Mouse (Mus musculus) heart, postnatal 4 days (tissue): ENCODE results near the gene Ocel1. TPM values are rescaled to one million over a fixed set of nuclear protein-coding genes. Genes with fewer than 3 reads are reported as not detected.
"Not testable (repeated sequence)": the region's sequence is repeated elsewhere in the genome, so short reads cannot be mapped to it uniquely, and the experiment has no call there.

Experiments used
- DNase-seq: peaks from one replicate; pipeline ENCODE4 v3.0.0; 2021
- total RNA-seq, 2 experiments: library from RNA; stranded (reverse); gene quantifications; 2 replicates each; pipeline ENCODE4 v1.2.3; 2021

Gene Ocel1
- total RNA-seq: 1 to 10 TPM; 7.9 to 9.9 TPM

DNA sequence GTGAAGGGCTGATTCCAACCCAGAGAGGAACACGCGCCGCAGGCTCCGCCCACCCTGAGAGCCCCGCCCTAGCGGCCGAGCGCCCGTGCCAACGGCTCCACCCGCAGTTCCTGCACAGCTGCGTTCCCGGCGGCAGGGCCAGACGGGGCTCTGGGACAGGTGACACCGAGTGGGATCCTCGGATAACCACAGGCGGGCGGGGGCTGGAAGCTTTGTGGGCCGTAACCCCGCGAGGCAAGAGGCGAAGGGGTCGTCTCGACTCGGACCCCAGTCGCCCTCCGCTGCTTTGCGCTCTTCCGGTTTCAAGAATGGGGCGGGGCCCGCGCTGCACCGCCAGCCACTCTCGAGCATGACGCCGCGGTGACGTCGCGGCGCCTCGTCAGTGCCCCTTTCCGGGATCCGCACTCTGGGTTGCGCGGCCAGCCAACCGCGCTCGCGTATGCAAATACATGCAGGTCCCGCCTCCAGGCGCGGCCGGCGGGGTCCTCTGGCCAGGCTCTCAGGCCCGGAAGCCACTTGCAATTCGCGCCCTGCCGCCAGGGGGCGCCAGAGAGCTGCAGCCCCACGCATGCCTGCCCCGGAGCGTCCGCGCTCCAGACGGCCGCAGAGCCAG, at the start of gene Ocel1:
Gene Ocel1, plus strand, starts transcription at position 63 of the 613 bp plus-strand sequence.
- peak; percentile 97 for DNase-seq

DNA sequence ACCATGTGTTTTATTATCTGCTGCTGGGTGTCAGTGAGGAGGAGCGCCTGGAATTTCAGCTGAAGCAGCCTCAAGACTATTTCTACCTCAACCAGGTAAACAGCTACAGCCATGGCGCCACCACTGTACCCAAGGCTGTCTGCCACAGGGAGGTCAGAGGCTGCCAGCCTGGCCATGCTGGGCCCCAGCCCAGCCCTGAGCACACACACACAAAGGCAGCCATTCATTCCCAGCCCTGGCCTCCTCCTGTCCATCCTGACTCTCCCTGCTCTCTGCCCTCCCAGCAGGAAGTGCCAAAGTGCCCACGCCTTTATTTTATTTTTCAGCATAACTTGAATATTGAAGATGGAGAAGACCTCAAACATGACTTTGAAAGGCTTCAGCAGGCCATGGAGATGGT, 48.2 kb upstream of the Ocel1 start:
- no peak for DNase-seq

DNA sequence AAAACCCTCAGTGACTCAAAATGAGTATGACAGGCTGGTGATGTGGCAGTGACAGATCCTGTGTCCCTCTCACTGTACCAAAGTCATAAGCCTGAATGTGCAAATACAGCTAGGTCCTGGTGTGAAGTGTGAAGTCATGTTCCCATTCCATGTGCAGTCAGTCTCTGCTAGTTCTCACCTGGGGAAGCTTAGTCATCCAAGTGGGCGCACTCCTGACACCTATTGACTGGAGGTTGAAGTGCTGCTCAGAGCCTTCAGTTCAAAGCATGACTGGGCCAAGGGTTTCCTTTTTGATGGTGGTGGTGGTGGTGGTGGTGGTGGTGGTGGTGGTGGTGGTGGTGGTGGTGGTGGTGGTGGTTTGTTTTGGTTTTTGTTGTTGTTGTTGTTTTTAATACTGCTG, 46.2 kb upstream of the Ocel1 start:
- DNase-seq: peak; percentile 60

DNA sequence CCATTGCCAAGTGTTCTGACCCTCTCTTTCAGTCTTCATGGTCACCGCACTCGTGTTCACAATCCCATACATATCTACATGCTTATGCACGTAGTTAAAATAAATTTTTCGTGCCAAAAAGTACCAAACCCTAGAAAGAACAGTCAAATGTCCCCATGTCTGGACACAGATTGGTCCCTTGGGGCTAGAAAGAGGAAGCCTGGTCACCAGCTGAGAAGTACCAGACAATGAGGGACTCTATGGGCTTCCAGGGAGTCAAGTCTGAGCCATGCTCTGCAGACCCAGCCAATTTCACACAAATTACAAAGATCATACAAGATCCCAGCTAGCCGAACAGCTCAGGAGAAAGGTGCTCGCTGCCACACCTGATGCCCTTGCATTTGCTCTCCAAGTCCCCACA, 33.3 kb upstream of the Ocel1 start:
- not testable (repeated sequence) for DNase-seq

DNA sequence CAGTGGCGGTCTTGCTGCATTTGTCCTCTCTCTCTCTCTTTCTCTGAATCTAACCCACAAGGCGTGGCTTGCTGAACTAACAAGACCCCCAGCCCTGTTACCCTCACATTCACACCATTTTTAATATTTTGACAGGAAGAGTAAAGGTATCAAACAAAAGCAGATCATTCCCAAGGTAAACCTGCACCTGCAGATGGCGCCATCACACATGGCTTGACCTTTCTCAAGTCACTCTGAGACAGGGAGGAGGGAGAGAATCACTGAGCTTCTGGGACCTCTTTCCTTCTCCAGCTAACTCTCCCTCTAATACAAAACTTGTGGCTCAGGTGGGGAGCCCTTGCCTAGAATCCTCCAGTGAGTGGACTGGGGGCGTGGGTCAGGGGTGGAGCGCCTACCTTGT, 30.5 kb upstream of the Ocel1 start:
- DNase-seq: peak; percentile 52

DNA sequence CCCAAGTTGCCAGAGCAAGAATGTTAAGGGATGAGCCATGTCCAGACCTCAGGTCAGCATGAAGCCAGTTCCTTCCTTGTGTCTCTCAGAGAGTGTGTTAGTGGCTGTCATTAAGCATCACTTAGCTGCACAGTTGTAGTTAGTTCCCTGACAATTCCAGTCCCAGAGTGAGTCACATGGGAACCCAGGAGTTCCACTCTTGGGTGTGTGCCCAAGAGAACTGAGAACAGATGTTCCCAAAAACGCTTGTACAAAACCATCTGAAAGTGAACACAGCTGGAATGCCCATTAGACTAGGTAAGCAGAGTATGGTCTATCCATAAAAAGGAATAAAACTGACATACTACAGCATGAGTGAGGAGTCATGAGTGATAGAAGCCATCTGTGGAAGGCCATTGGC, 24.5 kb upstream of the Ocel1 start:
- DNase-seq: no peak

DNA sequence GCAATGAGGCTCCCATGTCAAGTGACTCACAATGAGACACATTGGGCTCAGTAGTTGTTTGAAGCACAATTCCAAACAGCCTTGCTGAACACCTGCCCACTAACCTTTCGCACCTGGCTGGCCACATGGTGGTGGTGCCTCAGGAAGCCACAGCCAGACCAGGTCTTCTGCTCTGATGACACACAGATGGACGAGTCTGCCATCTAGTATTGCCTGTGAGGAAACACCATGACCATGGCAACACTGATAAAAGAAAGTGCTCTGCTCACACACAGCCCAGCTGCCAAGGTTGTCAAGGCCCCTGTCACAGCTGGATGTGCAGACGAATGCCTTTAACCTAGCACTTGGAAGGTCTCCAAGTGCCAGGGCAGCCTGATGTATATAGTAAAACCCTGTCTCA, 20.0 kb upstream of the Ocel1 start:
- no peak for DNase-seq

DNA sequence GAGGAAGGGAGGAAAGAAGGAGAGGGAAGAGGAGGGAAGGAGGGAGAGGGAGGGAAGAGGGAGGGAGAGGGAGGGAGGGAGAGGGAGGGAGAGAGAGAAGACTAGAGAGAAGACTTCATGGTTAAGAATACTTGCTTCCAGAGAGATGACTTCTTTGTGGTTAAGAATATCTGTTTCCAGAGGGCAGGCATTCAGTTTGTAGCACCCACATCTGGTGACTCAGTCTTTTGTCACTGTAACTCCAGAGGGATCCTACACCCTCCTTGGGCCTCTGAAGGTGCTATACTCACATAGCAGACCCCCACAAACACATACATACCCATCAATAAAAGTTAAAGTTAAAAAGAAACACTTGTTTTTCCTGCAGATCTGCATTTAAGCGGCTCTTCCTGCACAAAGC, 19.6 kb upstream of the Ocel1 start:
- DNase-seq: no peak

DNA sequence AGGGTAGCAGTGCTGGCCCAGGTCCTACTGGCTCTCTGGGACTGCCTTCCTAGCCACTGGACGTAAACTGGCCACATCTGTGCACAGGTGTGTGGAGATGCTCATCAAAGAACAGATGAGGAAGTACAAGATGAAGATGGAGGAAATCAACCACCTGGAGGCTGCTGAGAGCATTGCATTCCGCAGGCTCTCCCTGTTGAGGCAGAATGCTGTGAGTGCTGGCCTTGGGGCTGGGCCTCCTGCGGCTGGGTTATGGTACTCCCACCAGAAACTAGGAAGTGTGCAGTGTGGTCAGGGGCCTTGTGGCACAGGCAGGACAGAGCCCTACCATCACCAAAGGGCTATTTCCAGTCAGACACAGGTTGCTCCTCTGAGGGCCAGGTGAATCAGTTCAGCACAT, 13.1 kb upstream of the Ocel1 start:
- DNase-seq: no peak

DNA sequence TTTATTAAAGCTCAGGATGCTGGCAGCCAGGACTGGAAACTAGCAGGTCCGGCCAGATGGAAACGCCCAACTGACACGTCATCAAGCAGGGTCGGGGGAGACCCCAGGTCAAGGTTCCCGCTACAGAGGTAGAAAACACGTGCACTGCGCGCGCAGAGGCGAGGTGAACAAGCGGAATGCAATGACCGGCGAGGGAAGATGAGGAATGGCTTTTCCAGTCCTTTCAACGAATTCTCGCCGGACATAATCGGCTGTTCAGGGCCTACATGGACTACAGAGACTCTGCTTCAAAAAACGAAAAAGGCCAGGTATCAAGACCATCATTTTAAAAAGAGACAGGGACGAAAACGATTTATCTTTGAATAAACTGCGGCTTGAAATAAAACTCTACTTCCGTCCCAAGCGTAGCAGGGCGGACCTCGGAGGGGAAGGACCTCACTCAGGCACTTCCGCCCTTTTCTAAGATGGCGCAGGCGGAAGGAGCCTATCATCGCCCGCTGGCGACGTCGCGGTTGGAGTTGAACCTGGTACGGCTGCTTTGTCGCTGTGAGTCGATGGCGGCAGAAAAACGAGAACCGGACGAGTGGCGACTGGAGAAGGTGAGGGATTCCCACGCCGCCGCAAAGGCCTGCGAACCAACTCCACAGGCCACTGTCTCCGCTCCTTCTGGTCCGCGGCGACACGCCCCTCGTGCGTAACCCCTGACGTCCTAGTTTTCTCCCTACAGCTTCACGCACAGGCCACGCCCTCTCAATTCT, 4.1 kb upstream of the Ocel1 start, which contains the start of gene Use1:
Gene Use1, plus strand, starts transcription at position 78 of the 758 bp plus-strand sequence.
- DNase-seq: peak; percentile 90

DNA sequence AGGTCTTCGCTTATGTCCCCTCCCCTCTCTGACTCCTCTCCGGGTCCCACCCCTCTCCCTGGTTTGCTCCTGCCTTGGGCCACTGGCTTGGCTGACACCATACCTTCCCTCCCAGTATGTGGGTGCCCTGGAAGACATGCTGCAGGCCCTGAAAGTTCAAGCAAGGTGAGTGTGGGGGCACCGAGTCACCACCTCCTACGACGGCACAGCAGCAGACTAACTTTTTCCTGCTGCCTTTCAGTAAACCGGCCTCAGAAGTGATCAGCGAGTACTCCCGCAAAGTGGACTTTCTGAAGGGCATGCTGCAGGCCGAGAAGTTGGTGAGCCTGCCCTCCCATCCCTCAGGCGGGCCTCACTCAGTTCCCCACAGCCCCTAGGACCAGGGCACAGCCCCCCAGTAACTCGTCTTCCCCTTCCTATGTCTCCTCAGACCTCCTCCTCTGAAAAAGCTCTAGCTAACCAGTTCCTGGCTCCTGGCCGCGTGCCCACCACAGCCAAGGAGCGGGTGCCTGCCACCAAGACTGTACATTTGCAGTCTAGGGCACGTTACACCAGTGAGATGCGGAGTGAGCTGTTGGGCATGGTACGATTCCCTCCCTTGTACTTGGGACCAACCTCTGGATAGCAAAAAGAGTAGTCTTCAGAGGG, 3.4 kb upstream of the Ocel1 start:
- DNase-seq: no peak

DNA sequence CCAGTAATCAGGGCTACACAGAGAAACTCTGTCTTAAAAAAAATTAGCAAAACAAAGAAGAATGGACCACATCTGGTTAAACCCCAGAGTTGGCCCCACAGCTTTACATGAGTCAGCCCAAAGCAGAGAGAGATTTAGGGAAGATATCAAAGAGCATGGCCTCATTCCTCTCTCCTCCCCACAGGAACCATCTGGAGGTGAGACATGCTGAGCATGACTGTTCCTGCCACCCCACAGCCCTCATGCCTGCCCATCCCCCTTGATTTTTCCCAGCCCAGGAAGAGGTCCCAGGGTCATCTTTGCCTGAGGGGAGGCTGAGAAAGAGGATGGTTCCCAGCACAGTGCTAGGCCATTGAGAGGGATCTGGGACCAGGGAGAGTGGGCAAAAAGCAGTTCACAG, 2.7 kb upstream of the Ocel1 start:
- no peak for DNase-seq

DNA sequence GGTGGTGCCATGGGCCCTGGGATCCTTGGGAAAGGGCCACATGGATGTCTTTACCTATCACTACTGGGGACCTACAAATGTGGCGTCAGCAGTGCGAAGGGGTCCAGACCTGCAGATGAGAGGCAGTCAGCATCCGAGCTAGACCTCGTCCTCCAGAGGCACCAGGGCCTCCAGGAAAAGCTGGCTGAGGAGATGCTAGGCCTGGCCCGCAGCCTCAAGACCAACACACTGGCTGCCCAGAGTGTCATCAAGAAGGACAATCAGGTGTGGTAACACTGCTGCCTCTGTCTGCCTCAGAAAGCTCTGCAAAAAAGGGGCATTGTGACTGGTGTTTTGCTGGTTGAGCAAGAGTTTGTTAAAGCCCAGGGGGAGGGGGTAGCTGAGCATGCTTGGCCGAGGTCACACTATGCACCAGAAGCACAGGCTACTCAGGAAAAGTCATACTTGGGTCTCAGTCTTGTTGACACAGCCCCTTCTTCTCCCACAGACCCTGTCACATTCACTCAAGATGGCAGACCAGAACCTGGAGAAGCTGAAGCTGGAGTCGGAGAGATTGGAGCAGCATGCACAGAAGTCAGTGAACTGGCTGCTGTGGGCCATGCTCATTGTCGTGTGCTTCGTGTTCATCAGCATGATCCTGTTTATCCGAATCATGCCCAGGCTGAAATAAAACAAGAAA, 1.9 kb upstream of the Ocel1 start:
- DNase-seq: no peak

DNA sequence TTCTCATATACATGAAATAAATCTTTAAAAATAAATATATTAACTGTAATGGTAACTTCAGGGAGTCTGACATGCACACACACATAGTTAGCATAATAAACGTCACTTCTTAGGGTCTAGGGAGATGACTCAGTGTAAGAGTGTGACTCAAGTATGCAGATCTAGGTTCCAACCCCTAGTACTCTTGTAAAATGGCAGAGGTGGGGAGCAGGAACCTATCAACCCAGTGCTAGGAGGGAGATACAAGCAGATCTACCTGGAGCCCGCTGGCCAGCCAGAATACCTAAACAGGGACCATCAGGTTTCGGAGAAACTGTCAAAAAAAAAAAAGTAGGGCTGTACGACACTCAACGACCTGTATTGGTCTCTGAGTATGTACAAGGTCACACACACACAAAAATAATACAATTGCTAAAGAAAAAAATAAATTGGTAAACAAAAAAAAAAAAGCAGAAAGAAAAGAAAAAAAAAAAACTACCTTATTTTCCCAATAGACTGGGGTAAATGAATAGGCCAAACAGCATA, 325 bp upstream of the Ocel1 start:
- DNase-seq: no peak

DNA sequence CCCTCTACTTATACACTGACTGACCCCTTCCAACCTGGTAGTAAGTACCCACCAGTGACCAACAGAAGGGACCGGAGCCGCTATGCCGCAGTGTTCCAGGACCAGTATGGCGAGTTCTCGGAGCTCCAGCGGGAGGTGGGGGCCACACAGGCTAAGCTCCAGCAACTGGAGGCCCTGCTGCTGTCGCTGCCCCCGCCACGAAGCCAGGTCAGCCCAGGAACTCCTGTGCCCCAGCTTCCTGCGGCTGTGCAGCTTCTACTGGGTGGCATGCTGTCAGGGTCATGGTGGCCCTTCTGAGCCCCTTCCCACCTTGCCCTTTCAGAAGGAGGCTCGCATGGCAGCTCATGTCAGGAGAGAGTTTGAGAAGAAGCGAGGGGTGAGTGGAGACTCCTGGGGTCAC, 1.3 kb downstream of the Ocel1 start:
- DNase-seq: no peak

DNA sequence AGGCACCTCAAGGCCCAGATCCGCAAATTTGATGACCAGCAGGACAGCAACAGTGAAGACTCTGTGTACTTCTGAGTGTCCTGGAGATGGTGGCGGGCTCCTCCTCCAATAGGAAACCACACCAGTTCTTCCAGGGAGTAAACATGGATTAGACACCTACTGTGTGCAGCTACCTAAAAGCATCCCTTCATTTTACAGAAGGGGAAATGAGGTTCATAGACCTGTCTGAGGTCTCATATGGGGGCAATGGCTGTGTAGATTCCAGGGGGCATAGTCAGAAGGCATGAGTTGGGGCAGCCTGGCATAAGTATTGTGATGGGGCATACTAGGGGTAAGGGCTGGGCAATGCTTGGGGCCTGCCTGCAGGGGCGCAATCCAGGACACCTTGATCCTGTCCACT, 1.9 kb downstream of the Ocel1 start:
- no peak for DNase-seq

DNA sequence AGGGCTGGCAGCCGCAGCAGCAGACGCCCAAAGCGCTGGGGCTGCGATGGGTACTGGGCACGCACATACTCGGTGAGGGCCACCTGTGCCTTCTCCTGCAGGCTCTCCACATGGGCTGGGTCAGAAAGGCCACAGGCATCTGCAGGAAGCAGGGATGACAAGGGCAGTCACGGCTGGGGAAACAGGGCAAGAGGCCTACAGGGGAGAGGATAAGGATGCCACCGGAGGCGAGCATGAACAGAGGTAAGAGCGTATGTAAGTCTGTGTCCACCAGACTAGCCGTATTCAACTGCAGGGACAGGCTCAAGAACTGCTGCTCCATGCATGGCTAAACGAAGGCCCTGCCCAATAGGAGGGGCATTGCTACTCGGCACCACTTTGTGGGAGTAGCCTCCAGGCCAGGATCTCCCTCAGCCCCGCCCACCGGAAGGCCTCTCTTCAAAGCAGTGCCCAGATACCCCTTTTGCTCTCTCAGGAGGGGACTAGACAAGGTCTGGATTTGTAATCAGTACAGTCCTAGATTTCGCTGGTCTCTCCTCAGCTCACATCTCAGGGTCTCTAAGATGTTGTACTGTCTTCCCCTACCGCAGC, 3.6 kb downstream of the Ocel1 start:
- DNase-seq: no peak

DNA sequence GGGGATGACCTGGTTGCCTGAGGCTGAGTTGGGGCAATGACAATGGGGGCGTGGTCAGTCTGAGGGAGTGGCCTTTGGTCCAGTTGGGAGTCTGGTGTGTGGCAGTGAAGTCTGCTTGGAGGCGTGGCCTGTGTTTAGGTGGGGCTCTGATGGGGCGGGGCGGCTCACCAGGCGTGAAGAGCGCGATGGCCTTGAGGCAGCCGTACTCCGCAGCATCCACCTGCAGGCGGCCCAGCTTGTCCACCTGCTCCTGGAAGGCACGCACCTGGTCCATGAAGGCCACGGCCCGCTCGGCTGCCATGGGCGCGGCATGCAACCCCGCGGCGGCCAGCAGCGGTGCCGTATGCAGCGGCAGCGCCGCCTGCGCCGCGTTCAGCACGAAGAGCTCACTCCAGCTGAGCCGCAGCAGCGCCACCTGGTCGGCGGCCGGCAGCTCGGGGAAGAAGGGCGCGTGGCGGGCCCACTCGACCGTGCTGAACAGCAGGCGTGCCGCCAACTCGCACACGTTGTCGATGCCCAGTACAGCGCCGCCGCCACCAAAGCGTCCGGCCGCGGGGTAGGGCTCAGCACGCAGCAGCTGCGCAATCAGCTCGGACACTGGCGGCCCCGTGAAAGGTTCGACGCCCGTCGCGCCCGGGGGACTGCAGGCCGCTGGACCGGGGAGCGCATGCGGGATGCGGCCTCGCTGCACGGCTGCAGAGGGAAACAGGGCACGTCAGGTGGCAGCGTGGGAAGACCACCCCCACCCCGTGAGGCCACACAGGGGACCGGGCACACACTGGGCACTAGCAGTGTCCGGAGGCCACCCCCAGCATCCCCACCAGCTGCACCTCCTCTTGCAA, 4.7 kb downstream of the Ocel1 start:
- peak; percentile 66 for DNase-seq

DNA sequence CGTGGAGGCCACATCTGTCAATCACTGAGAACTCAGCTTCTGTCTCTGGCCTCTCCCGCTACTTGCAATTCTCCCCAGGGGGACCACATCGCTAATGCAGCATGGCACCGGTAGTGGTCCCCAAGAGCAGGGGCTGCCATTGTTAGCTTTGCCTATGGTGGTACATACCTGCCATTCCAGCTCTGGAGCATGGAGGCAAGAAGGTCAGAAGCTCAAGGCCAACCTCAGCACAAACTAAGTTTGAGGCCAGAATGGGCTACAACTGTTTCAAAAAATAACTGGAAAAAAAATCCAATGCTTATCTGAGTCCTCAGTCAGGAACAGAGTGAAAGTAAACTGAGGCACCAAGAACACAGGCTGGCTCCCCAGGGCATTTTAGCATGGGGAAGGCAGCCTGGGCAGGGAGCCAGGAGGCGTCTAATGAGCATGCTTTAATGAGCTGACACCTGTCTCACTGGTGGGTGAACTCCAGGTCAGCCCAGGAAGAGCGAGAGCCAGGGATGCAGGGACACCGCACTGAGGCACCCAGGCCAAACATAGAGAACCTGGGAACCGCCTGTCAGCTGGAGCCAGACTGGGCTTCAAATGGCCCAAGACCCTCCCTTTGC, 5.4 kb downstream of the Ocel1 start:
- no peak for DNase-seq

DNA sequence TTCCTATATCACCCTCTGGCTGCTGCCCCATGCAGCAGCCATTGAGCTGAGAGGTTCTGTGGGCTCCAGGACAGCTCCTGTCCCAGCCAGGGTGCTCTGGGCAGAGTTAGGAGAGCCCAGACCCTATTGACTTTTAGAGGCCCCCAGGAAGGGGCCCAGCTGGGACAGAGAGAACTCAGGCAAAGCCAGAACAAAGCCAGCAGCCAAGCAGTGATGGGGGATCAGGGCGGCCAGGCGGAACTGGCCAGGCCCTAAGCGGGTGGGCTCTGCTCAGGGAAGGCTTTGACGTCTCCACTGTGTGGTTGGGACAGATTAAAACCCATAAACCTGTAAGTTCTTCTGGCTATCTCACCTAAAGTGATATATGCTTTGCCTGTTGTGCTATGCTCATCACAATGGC, 7.9 kb downstream of the Ocel1 start:
- DNase-seq: no peak

DNA sequence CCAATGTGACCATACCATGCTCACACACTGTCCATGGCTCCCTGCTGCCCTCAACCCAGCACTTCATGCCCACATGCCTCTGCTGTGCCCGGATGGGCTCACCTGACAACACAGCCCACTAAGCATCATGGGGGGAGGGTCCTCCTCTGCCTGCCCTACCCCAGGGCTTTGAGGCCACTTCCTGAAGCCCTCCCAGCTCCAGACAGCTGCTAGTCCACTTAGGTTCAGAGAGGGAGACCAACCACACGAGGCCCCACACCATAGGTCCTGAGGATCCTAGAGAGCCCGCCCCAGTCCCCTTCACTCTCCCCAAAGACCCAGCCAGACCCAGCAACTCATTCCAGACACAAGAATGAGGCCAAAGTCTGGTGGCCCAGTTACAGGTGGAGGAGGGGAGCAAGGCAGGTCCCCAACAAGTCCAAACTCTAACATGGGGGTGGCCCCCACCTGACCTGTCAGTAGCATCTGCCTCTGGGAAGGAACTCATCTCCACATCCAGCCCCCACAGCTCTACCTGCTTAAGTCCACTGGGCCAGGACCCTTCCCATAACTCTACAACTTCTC, 8.5 kb downstream of the Ocel1 start:
- DNase-seq: no peak
